Mouse (Mus musculus): Measurements from ENCODE around the gene 4930452B06Rik.
"Not testable (repeated sequence)": the region's sequence is repeated elsewhere in the genome, so short reads cannot be mapped to it uniquely, and the experiment has no call there.

The 4930452B06Rik gene

DNA sequence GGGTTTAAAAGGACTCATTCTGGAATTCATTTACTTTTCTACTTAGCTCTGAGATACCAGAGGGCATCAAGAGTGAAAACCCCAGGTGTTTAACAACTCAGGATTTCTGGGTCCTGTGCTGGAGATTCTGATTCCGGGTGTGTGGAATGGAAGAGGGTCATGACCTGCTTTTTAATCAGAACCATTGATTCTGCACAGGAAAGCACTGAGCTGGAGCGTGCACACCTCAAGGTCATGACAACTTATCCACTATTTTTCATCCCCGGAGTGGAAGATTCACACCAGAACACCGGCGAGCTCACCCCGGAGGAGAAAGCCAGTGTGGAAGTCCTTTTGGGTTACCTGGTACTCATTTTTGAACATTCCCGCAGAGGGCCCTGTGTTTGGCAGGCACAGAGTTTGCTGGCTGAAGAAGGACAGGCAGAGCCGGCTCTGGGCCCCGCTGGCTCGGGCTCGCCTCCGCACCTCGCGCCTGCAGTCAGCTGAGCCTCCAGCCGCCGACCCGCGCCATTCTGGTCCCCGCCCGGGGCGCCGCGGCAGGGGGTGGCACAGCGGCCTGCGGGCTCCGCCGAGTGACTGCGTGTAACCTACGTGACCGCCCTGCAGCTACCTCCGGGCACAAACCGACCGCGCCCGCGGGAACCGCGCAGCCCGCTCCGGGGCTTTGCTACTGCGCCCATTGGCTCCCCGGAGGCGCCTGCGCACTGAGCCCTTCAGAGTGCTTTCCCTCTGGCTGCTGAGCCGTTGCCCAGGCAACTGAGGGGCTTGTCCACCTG is at the start of gene 4930452B06Rik:
4930452B06Rik (minus strand) TSS at position 605 of the 776 bp plus-strand sequence.
- DNase-seq (ENCODE audit: inconsistent ontology term) = peak; percentile 86

DNA sequence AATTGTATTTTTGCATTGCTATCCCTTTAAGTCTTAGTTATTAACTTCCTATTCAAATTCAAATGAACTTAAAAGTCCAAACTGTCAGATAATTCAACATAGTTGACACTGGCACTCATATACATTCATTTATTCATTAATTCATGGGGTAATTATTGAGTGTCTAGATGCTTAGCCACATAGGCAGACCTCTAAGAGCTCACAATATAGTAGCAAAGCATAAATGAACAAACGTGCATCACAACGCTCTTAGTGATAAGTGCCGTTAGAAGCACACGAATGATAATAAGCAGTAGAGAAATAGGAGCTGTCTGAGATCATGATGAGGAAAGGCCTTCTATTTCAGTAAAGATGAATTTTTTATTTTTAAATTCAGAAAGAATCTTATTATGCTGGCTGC is 46.6 kb upstream of the 4930452B06Rik start:
- no peak for DNase-seq (ENCODE audit: inconsistent ontology term)

- no peak for DNase-seq (ENCODE audit: inconsistent ontology term)
These were observed 23.4 kb upstream of the 4930452B06Rik start for GRCm38 (mm10) chr14:8689451-8689850.

DNA sequence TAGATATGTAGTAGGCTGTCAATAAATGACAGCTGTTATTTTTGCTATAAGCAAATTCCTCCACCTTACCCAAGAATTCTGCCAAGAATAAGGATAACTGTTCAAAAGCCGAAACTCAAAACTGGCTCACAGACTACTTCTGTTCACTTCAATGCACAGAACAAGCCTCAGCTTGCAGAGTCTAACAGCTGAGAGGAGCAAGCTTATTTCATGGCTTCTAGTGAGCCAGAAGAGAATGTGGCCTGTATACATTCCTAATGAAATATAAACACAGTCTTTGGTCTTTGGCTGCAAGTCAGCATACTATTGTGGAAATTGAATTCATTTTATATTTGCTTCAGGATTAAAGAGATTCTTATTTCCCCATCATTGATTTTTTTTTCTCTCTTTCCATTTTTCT is 22.4 kb upstream of the 4930452B06Rik start:
- peak; percentile 19 for DNase-seq (ENCODE audit: inconsistent ontology term)

GRCm38 (mm10) chr14:8686185-8686584 is 20.1 kb upstream of the 4930452B06Rik start:
- no peak for DNase-seq (ENCODE audit: inconsistent ontology term)

GRCm38 (mm10) chr14:8679896-8680295 is 13.9 kb upstream of the 4930452B06Rik start:
- DNase-seq (ENCODE audit: inconsistent ontology term) = no peak

DNA sequence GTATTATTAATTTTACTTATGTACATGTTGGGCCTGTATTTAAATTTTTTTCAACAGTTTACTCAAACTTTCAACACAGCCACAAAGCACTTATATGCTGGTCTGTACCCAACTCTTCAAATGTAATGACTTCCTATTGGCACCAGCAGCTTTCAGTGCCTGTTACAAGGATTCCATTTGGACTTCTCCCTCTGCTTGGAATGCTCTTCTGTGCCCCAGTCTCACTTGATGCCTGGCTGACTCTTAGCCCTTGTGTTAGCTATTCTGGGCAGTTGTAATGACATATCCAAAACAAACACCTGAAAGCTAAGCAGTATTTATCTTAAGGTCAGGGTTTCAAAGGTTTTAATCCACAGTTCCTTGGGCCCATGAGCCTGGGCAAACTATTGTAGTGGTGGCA is 5.7 kb downstream of the 4930452B06Rik start:
- DNase-seq (ENCODE audit: inconsistent ontology term) = no peak

- no peak for DNase-seq (ENCODE audit: inconsistent ontology term)
These were observed 24.3 kb downstream of the 4930452B06Rik start for GRCm38 (mm10) chr14:8641650-8642279.

- no peak for DNase-seq (ENCODE audit: inconsistent ontology term)
These were observed 33.8 kb downstream of the 4930452B06Rik start for GRCm38 (mm10) chr14:8632211-8632610.

GRCm38 (mm10) chr14:8628406-8628805 is 37.6 kb downstream of the 4930452B06Rik start:
- DNase-seq (ENCODE audit: inconsistent ontology term) = no peak

- DNase-seq (ENCODE audit: inconsistent ontology term) = no peak
These were observed 38.6 kb downstream of the 4930452B06Rik start for GRCm38 (mm10) chr14:8627481-8627880.

DNA sequence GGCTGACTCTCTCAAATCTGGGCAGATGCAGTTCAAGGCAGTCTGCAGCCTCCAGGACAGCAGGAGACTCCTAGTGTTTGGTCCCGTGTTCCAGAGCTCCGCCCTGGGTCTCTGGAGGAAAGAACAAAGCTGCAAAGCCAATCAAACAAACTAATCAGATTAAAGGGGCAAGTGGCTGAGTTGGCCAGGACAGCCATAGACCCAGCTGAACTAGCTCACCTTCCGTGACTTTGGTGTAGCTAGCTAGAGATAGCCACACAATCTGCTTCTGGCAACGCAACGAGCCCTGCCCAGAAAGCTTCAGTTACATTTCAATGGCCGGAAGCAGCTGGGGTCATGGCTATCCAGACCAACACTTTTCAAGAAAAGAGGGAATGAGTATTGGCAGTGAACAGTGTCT is 44.9 kb downstream of the 4930452B06Rik start:
- DNase-seq (ENCODE audit: inconsistent ontology term) = no peak

DNA sequence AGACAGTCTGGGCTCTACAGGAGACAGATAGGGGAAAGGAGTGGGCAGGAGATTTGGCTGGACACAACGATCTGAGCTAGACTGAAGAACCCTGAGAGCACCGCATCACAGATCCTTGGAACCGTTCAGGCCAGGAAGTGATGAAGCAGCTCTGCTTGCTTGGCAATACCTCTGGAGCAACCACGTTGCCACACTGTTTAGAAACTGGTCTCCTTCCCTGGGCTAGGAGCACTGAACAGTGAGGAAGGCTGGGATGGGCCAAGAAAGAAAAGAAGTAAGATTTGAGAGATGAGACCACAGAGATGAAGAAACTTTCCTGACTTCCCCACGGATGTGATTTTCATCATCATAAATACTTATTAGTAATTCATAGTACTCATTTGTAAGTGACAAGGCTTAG is 45.5 kb downstream of the 4930452B06Rik start:
- no peak for DNase-seq (ENCODE audit: inconsistent ontology term)

DNA sequence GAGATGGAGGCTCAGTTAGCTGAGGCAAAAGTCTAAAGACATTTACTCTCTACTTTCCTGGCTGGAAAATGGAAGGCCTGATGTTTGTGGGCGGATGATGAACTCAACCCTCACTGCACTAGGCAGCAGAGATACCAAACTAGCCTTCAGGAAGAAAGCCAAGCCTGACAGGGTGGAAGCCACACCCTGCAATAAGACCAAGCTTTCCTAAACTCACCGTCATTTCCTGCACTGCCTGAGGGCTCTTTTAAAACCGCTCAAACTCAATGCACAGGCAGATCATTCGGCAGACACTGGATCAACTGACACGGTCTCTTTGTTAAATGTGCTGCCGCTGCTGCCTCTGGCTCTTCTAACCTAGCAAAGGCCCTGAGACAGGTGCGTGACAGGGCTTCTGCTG is 50.4 kb downstream of the 4930452B06Rik start:
- DNase-seq (ENCODE audit: inconsistent ontology term) = no peak

GRCm38 (mm10) chr14:8614430-8614829 is 51.6 kb downstream of the 4930452B06Rik start:
- DNase-seq (ENCODE audit: inconsistent ontology term) = not testable (repeated sequence)

- DNase-seq (ENCODE audit: inconsistent ontology term) = no peak
These were observed 54.0 kb downstream of the 4930452B06Rik start for GRCm38 (mm10) chr14:8612080-8612479.

GRCm38 (mm10) chr14:8610108-8610507 is 55.9 kb downstream of the 4930452B06Rik start:
- DNase-seq (ENCODE audit: inconsistent ontology term) = no peak

DNA sequence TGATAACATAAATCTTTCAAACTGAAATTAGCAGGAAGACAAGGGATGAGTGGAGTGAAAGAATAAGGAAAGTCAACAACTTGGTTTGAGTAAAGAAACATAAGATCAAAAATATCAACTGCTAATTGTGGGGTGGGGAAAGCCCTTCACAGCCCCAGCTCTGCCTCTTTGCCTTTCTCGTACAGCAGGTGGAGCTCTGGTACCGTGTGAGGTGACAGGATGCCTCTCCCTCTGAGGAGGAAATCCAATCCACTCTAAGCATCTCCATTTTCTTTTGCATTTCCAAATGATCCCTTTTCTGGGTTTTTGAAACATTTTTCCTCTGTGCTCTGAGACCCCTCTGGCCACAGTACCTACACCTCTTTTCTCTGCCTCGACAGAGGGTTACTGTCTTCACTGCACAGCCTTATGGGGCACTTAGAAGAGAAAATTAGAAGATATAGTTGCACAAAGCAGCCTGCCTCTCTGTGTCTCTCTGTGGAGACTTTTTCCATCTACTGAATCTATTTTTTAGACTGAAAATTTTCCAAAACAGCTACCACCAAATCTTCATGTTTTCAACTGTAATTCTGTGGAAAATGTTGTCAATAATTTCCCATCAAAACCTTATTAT is 57.4 kb downstream of the 4930452B06Rik start:
- peak; percentile 55 for DNase-seq (ENCODE audit: inconsistent ontology term)

- no peak for DNase-seq (ENCODE audit: inconsistent ontology term)
These were observed 61.1 kb downstream of the 4930452B06Rik start for GRCm38 (mm10) chr14:8604898-8605297.

- no peak for DNase-seq (ENCODE audit: inconsistent ontology term)
These were observed 81.0 kb downstream of the 4930452B06Rik start for GRCm38 (mm10) chr14:8585031-8585430.

DNA sequence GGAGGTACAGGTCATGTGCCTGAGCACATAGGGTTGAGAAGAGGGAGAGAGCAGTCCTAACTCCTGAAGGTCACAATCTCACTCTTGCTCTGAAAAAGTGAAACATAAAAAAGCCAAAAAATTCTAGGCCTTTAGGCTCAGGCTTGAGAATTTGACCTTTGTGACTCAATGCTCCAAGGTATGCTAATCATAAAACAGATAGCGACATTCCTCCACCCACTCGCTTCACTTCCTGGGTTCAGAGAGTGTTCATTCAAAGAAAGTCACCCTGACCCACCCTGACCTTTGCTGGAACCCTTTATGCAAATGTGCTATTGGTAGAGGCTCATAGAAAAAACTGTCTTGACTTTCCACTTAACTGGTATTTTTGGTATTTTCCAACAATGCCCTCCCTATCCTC is 115.0 kb downstream of the 4930452B06Rik start:
- not testable (repeated sequence) for DNase-seq (ENCODE audit: inconsistent ontology term)

- no peak for DNase-seq (ENCODE audit: inconsistent ontology term)
These were observed 116.9 kb downstream of the 4930452B06Rik start for GRCm38 (mm10) chr14:8549108-8549507.

DNA sequence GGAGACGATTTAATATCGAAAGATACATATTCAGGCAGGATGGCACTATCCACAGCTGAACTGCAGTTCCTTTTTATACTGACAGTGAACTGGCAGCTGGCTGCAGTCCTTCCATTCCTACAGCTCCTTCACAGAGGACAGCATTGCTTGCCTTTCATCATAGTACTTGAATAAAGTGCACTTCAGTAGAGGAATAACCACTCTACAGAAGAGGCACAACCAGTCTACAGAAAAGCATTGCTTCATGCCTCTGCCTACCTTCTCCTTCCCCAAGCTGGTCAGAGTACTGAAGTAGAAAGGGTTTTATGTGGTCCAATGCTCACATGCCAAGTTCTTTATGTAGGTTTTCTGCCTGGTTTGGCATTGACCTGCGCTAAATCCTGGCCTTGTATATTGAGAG is 130.0 kb downstream of the 4930452B06Rik start:
- no peak for DNase-seq (ENCODE audit: inconsistent ontology term)
